Mouse (Mus musculus) heart, adult 2 months (tissue): Measurements from ENCODE around the gene Psmb10. TPM values are rescaled to one million over a fixed set of nuclear protein-coding genes. Genes with fewer than 3 reads are reported as not detected.
A peak's percentile ranks its signal among the peaks of the same experiment; 100 is the strongest.

Experiments used
- DNase-seq, 2 experiments: peaks; one replicate each; pipeline ENCODE4 v3.0.0; 2021
- H3K27ac ChIP-seq: fragments of 200-600 bp; 2 replicates; pipeline ENCODE4 v1.8.1; 2022
- H3K27me3 ChIP-seq: fragments of 200-500 bp; 2 replicates; pipeline ENCODE4 v1.6.1; 2012; ENCODE audit warnings: mild to moderate bottlenecking, low read length, inconsistent platforms, mixed read lengths; ENCODE audit not compliant: control insufficient read depth, insufficient read depth
- H3K36me3 ChIP-seq: fragments of 200-500 bp; 2 replicates; pipeline ENCODE4 v1.6.1; 2012; ENCODE audit warnings: low read length, inconsistent platforms; ENCODE audit not compliant: control insufficient read depth, insufficient read depth
- H3K4me1 ChIP-seq: fragments of 200-500 bp; 2 replicates; pipeline ENCODE4 v1.6.1; 2011; ENCODE audit warnings: low read length; ENCODE audit not compliant: control insufficient read depth, insufficient read depth
- H3K4me3 ChIP-seq: fragments of 200-600 bp; 2 replicates; pipeline ENCODE4 v1.8.1; 2022
- H3K79me2 ChIP-seq: fragments of 200-500 bp; replicated peaks from 2 replicates; pipeline ENCODE4 v1.6.1; 2012; ENCODE audit warnings: mild to moderate bottlenecking, inconsistent platforms, low read length, moderate library complexity, mixed read lengths; ENCODE audit not compliant: control insufficient read depth, insufficient read depth
- H3K9ac ChIP-seq: fragments of 200-500 bp; 2 replicates; pipeline ENCODE4 v1.6.1; 2012; ENCODE audit warnings: low read depth, mild to moderate bottlenecking, control low read depth, inconsistent platforms, low read length, mixed read lengths
- CTCF ChIP-seq: fragments of 200-600 bp; IDR thresholded peaks from 2 replicates; pipeline ENCODE4 v1.8.1; 2022; ENCODE audit warnings: antibody characterized with exemption, mild to moderate bottlenecking, moderate library complexity
- EP300 ChIP-seq: fragments of 200-500 bp; IDR thresholded peaks from 2 replicates; pipeline ENCODE4 v1.6.1; 2011; ENCODE audit warnings: low read depth, low read length, control low read depth; ENCODE audit not compliant: insufficient read depth
- POLR2A ChIP-seq: fragments of 200-500 bp; IDR thresholded peaks from 2 replicates; pipeline ENCODE4 v1.6.1; 2011; ENCODE audit warnings: mild to moderate bottlenecking, low read depth, low read length, control low read depth; ENCODE audit not compliant: insufficient read depth
- WGBS: fragments of 180-500 bp; shearing (Covaris S2); methylation state at CpG from one replicate; pipeline ENCODE4 v1.1.7; 2018; 5-methylcytosine and 5-hydroxymethylcytosine counted together
- intact Hi-C: fragments of 180-260 bp; cut with DNase I; formaldehyde crosslinking; loops from one replicate; pipeline ENCODE4 v1.15.1; 2025
- polyA plus RNA-seq: library from polyadenylated mRNA; depleted of rRNA; stranded (reverse); fragments of >200 nt; gene quantifications from 2 replicates; pipeline ENCODE4 v1.2.3, GENCODE M21; 2012
- total RNA-seq, 2 experiments: library from RNA; stranded (reverse); gene quantifications; 2 replicates each; pipeline ENCODE4 v1.2.3; 2021

The Psmb10 gene
- total and polyA plus RNA-seq, 3 experiments = 58.1 to 96.5 (median 68.1) TPM

- no peak for TF ChIP-seq EP300
- no peak for TF ChIP-seq CTCF
- TF ChIP-seq POLR2A = no peak
- no peak overlapping the region for H3K9ac ChIP-seq
- 74% methylated on average over 10 of the region's 10 CpGs for WGBS
- H3K36me3 ChIP-seq = peaks cover 6% of the 10 kb centered on the region
- no peaks in the 10 kb centered on the region for H3K27me3 ChIP-seq
- DNase-seq = no peak
- H3K4me3 ChIP-seq = no peak overlapping the region
- H3K79me2 ChIP-seq = peaks cover 1% of the 10 kb centered on the region; the same call in 1 of the 2 replicates
- intact Hi-C loops = no loop called here
- H3K27ac ChIP-seq = no peak overlapping the region
- H3K4me1 ChIP-seq = peaks cover 28% of the 10 kb centered on the region
Observed at GRCm38 (mm10) chr8:105961536-105961935, 23.3 kb upstream of the Psmb10 start.

- H3K4me3 ChIP-seq = no peak overlapping the region
- TF ChIP-seq POLR2A = no peak
- no peak for TF ChIP-seq EP300
- no peak for TF ChIP-seq CTCF
- H3K4me1 ChIP-seq = peaks cover 28% of the 10 kb centered on the region
- H3K79me2 ChIP-seq = peaks cover 1% of the 10 kb centered on the region; the same call in 1 of the 2 replicates
- H3K27ac ChIP-seq = no peak overlapping the region
- H3K27me3 ChIP-seq = no peaks in the 10 kb centered on the region
- H3K36me3 ChIP-seq = peaks cover 6% of the 10 kb centered on the region
- WGBS = 86% methylated on average over 14 of the region's 14 CpGs
- intact Hi-C loops = no loop called here
- DNase-seq = no peak
- H3K9ac ChIP-seq = no peak overlapping the region
Observed at GRCm38 (mm10) chr8:105961101-105961500, 22.9 kb upstream of the Psmb10 start.

GRCm38 (mm10) chr8:105959350-105959749, 21.1 kb upstream of the Psmb10 start:
- H3K4me1 ChIP-seq = peaks cover 22% of the 10 kb centered on the region
- DNase-seq = peak; percentile 59 to 60
- H3K27ac ChIP-seq = peak overlapping the region; percentile 9; the same call in 1 of the 2 replicates

GRCm38 (mm10) chr8:105957813-105958212, 19.6 kb upstream of the Psmb10 start:
- Histone ChIP-seq H3K4me3 (no peak overlapping the region), H3K79me2 (no peaks in the 10 kb centered on the region), H3K36me3 (peaks cover 6% of the 10 kb centered on the region), H3K4me1 (peaks cover 18% of the 10 kb centered on the region), H3K9ac (no peak overlapping the region), H3K27ac (peak overlapping the region; percentile 53), H3K27me3 (no peaks in the 10 kb centered on the region)
- peak; percentile 53 to 70 for DNase-seq
- peak; percentile 67 for TF ChIP-seq CTCF
- 0 out of 2 replicates have a peak, but pooled peaks have one; percentile 58 for TF ChIP-seq EP300
- TF ChIP-seq POLR2A = no peak
- intact Hi-C loops = no loop called here
- 22% methylated on average over 3 of the region's 4 CpGs for WGBS

More at GRCm38 (mm10) chr8:105959350-105959749, 21.1 kb upstream of the Psmb10 start:
- intact Hi-C loops = no loop called here
- Histone ChIP-seq H3K36me3 (peaks cover 6% of the 10 kb centered on the region), H3K27me3 (no peaks in the 10 kb centered on the region), H3K4me3 (no peak overlapping the region), H3K9ac (no peak overlapping the region), H3K79me2 (no peaks in the 10 kb centered on the region)
- TF ChIP-seq POLR2A = no peak
- TF ChIP-seq EP300 = no peak
- no peak for TF ChIP-seq CTCF
- 60% methylated on average over 7 of the region's 7 CpGs for WGBS

- DNase-seq = peak in 1 of 2 experiments; percentile 38
- Histone ChIP-seq H3K79me2 (no peaks in the 10 kb centered on the region), H3K36me3 (peaks cover 6% of the 10 kb centered on the region), H3K27ac (peak overlapping the region; percentile 2; the same call in 1 of the 2 replicates), H3K27me3 (no peaks in the 10 kb centered on the region), H3K4me3 (no peak overlapping the region), H3K9ac (no peak overlapping the region), H3K4me1 (peaks cover 19% of the 10 kb centered on the region)
- no peak for TF ChIP-seq POLR2A
- no peak for TF ChIP-seq EP300
- TF ChIP-seq CTCF = no peak
- intact Hi-C loops = no loop called here
- WGBS = 48% methylated on average over 4 of the region's 4 CpGs
Observed at GRCm38 (mm10) chr8:105956556-105956955, 18.3 kb upstream of the Psmb10 start.

- peak in 1 of 2 experiments; percentile 51 for DNase-seq
- peak overlapping the region; percentile 49; the same call in 1 of the 2 replicates for H3K27ac ChIP-seq
- TF ChIP-seq EP300 (no peak), CTCF (no peak), POLR2A (no peak)
- H3K79me2 ChIP-seq = no peaks in the 10 kb centered on the region
- H3K36me3 ChIP-seq = no peaks in the 10 kb centered on the region
- H3K9ac ChIP-seq = no peak overlapping the region
- peaks cover 9% of the 10 kb centered on the region for H3K4me1 ChIP-seq
- no peak overlapping the region for H3K4me3 ChIP-seq
- WGBS = 6% methylated on average over 7 of the region's 7 CpGs
- intact Hi-C loops = no loop called here
- H3K27me3 ChIP-seq = no peaks in the 10 kb centered on the region
Observed at GRCm38 (mm10) chr8:105951057-105951659, 12.9 kb upstream of the Psmb10 start.
